Mouse (Mus musculus): ENCODE data around the gene Per1. TPM values are rescaled to one million over a fixed set of nuclear protein-coding genes. Genes with fewer than 3 reads are reported as not detected.
A peak's percentile ranks its signal among the peaks of the same experiment; 100 is the strongest.

Per1 gene
- polyA plus RNA-seq, 1 experiment from 2014 or later = 6.2 TPM

GRCm38 (mm10) chr11:69109032-69109900, 14.2 kb downstream of the Per1 start:
- no peak overlapping the region for H3K9ac ChIP-seq (ENCODE audit: low read depth, low read length)
- 0 out of 2 replicates have a peak, but pooled peaks cover 2% of the 10 kb centered on the region for H3K27me3 ChIP-seq (ENCODE audit: control insufficient read depth, insufficient read depth, low read length)
- no peak overlapping the region for H3K27ac ChIP-seq (ENCODE audit: low read depth, low read length)
- no peak overlapping the region for H3K4me3 ChIP-seq (ENCODE audit: low read depth, low read length)
- H3K36me3 ChIP-seq (ENCODE audit: control insufficient read depth, insufficient read depth, low read length) = peaks cover 23% of the 10 kb centered on the region
- no peaks in the 10 kb centered on the region for H3K9me3 ChIP-seq (replicated peaks; ENCODE audit: control insufficient read depth, low read length)
- WGBS (ENCODE audit: insufficient replicate concordance) = 78% methylated on average over 13 of the region's 13 CpGs
- ATAC-seq (replicated peaks; ENCODE audit: insufficient number of reproducible peaks, low FRiP score, low TSS enrichment) = no peak
- no peak overlapping the region for H3K4me2 ChIP-seq
- H3K4me1 ChIP-seq (ENCODE audit: control insufficient read depth, insufficient read depth, low read length) = peaks cover 11% of the 10 kb centered on the region

GRCm38 (mm10) chr11:69110319-69111046, 15.5 kb downstream of the Per1 start:
- H3K27me3 ChIP-seq (ENCODE audit: control insufficient read depth, insufficient read depth, low read length) = 0 out of 2 replicates have a peak, but pooled peaks cover 2% of the 10 kb centered on the region
- under 1% methylated on average over 30 of the region's 30 CpGs for WGBS (ENCODE audit: insufficient replicate concordance)
- H3K4me2 ChIP-seq = peak overlapping the region; percentile 72
- H3K4me1 ChIP-seq (ENCODE audit: control insufficient read depth, insufficient read depth, low read length) = peaks cover 11% of the 10 kb centered on the region
- H3K9me3 ChIP-seq (replicated peaks; ENCODE audit: control insufficient read depth, low read length) = no peaks in the 10 kb centered on the region
- peak overlapping the region; percentile 74 for H3K27ac ChIP-seq (ENCODE audit: low read depth, low read length)
- ATAC-seq (replicated peaks; ENCODE audit: insufficient number of reproducible peaks, low FRiP score, low TSS enrichment) = peak; percentile 71
- peak overlapping the region; percentile 54 for H3K4me3 ChIP-seq (ENCODE audit: low read depth, low read length)
- H3K9ac ChIP-seq (ENCODE audit: low read depth, low read length) = peak overlapping the region; percentile 75
- H3K36me3 ChIP-seq (ENCODE audit: control insufficient read depth, insufficient read depth, low read length) = peaks cover 18% of the 10 kb centered on the region

GRCm38 (mm10) chr11:69111051-69111810, 16.2 kb downstream of the Per1 start:
- no peak for ATAC-seq (replicated peaks; ENCODE audit: insufficient number of reproducible peaks, low FRiP score, low TSS enrichment)
- H3K27ac ChIP-seq (ENCODE audit: low read depth, low read length) = peak overlapping the region; percentile 74
- H3K27me3 ChIP-seq (ENCODE audit: control insufficient read depth, insufficient read depth, low read length) = 0 out of 2 replicates have a peak, but pooled peaks cover 2% of the 10 kb centered on the region
- WGBS (ENCODE audit: insufficient replicate concordance) = 3% methylated on average over 21 of the region's 21 CpGs
- peak overlapping the region; percentile 72 for H3K4me2 ChIP-seq
- H3K9me3 ChIP-seq (replicated peaks; ENCODE audit: control insufficient read depth, low read length) = no peaks in the 10 kb centered on the region
- peak overlapping the region; percentile 75 for H3K9ac ChIP-seq (ENCODE audit: low read depth, low read length)
- H3K36me3 ChIP-seq (ENCODE audit: control insufficient read depth, insufficient read depth, low read length) = peaks cover 11% of the 10 kb centered on the region
- peaks cover 11% of the 10 kb centered on the region for H3K4me1 ChIP-seq (ENCODE audit: control insufficient read depth, insufficient read depth, low read length)
- H3K4me3 ChIP-seq (ENCODE audit: low read depth, low read length) = peak overlapping the region; percentile 54

- ATAC-seq (replicated peaks; ENCODE audit: insufficient number of reproducible peaks, low FRiP score, low TSS enrichment) = no peak
- Histone ChIP-seq H3K9me3 (replicated peaks; ENCODE audit: control insufficient read depth, low read length) (no peaks in the 10 kb centered on the region), H3K4me1 (ENCODE audit: control insufficient read depth, insufficient read depth, low read length) (peaks cover 11% of the 10 kb centered on the region), H3K9ac (ENCODE audit: low read depth, low read length) (peak overlapping the region; percentile 75; the same call in 1 of the 2 replicates), H3K36me3 (ENCODE audit: control insufficient read depth, insufficient read depth, low read length) (peaks cover 9% of the 10 kb centered on the region), H3K27ac (ENCODE audit: low read depth, low read length) (peak overlapping the region; percentile 74; the same call in 1 of the 2 replicates), H3K4me3 (ENCODE audit: low read depth, low read length) (peak overlapping the region; percentile 10; the same call in 1 of the 2 replicates), H3K27me3 (ENCODE audit: control insufficient read depth, insufficient read depth, low read length) (0 out of 2 replicates have a peak, but pooled peaks cover 2% of the 10 kb centered on the region), H3K4me2 (peak overlapping the region; percentile 72)
- 49% methylated on average over 4 of the region's 4 CpGs for WGBS (ENCODE audit: insufficient replicate concordance)
These were observed 16.8 kb downstream of the Per1 start for GRCm38 (mm10) chr11:69111865-69112264.

GRCm38 (mm10) chr11:69114018-69114417, 19.0 kb downstream of the Per1 start:
- no peak for ATAC-seq (replicated peaks; ENCODE audit: insufficient number of reproducible peaks, low FRiP score, low TSS enrichment)
- no peak overlapping the region for H3K27ac ChIP-seq (ENCODE audit: low read depth, low read length)
- H3K4me2 ChIP-seq = no peak overlapping the region
- no peak overlapping the region for H3K4me3 ChIP-seq (ENCODE audit: low read depth, low read length)
- 65% methylated on average over 3 of the region's 3 CpGs for WGBS (ENCODE audit: insufficient replicate concordance)
- H3K36me3 ChIP-seq (ENCODE audit: control insufficient read depth, insufficient read depth, low read length) = no peaks in the 10 kb centered on the region; the same call in none of the 2 replicates
- no peaks in the 10 kb centered on the region for H3K9me3 ChIP-seq (replicated peaks; ENCODE audit: control insufficient read depth, low read length)
- peaks cover 15% of the 10 kb centered on the region for H3K4me1 ChIP-seq (ENCODE audit: control insufficient read depth, insufficient read depth, low read length)
- H3K27me3 ChIP-seq (ENCODE audit: control insufficient read depth, insufficient read depth, low read length) = 0 out of 2 replicates have a peak, but pooled peaks cover 2% of the 10 kb centered on the region
- no peak overlapping the region for H3K9ac ChIP-seq (ENCODE audit: low read depth, low read length)

GRCm38 (mm10) chr11:69114621-69115020, 19.6 kb downstream of the Per1 start:
- peaks cover 20% of the 10 kb centered on the region for H3K4me1 ChIP-seq (ENCODE audit: control insufficient read depth, insufficient read depth, low read length)
- no peak overlapping the region for H3K9ac ChIP-seq (ENCODE audit: low read depth, low read length)
- 68% methylated on average over 3 of the region's 3 CpGs for WGBS (ENCODE audit: insufficient replicate concordance)
- H3K4me2 ChIP-seq = no peak overlapping the region
- no peak overlapping the region for H3K27ac ChIP-seq (ENCODE audit: low read depth, low read length)
- H3K36me3 ChIP-seq (ENCODE audit: control insufficient read depth, insufficient read depth, low read length) = no peaks in the 10 kb centered on the region
- H3K4me3 ChIP-seq (ENCODE audit: low read depth, low read length) = no peak overlapping the region
- H3K27me3 ChIP-seq (ENCODE audit: control insufficient read depth, insufficient read depth, low read length) = 0 out of 2 replicates have a peak, but pooled peaks cover 2% of the 10 kb centered on the region
- no peak for ATAC-seq (replicated peaks; ENCODE audit: insufficient number of reproducible peaks, low FRiP score, low TSS enrichment)
- H3K9me3 ChIP-seq (replicated peaks; ENCODE audit: control insufficient read depth, low read length) = no peaks in the 10 kb centered on the region

GRCm38 (mm10) chr11:69116843-69117242, 21.8 kb downstream of the Per1 start:
- Histone ChIP-seq H3K4me1 (ENCODE audit: control insufficient read depth, insufficient read depth, low read length) (peaks cover 27% of the 10 kb centered on the region), H3K27me3 (ENCODE audit: control insufficient read depth, insufficient read depth, low read length) (0 out of 2 replicates have a peak, but pooled peaks cover 2% of the 10 kb centered on the region), H3K9ac (ENCODE audit: low read depth, low read length) (no peak overlapping the region), H3K4me3 (ENCODE audit: low read depth, low read length) (peak overlapping the region; percentile 0; the same call in 1 of the 2 replicates), H3K27ac (ENCODE audit: low read depth, low read length) (no peak overlapping the region), H3K9me3 (replicated peaks; ENCODE audit: control insufficient read depth, low read length) (no peaks in the 10 kb centered on the region), H3K4me2 (peak overlapping the region; percentile 94), H3K36me3 (ENCODE audit: control insufficient read depth, insufficient read depth, low read length) (no peaks in the 10 kb centered on the region)
- no peak for ATAC-seq (replicated peaks; ENCODE audit: insufficient number of reproducible peaks, low FRiP score, low TSS enrichment)
- WGBS (ENCODE audit: insufficient replicate concordance) = 51% methylated on average over 5 of the region's 5 CpGs

Measured in heart, embryonic 11.5 days (tissue).